Mouse (Mus musculus) testis, adult 10 weeks (tissue): ENCODE data around the gene Ror2. TPM values are rescaled to one million over a fixed set of nuclear protein-coding genes. Genes with fewer than 3 reads are reported as not detected.

Source experiments
- polyA plus RNA-seq: library from polyadenylated mRNA; stranded (reverse); fragments of 350-450 nt; fragmentation: Illumina TruSeq; extraction: RNeasy Lipid Tissue Mini Kit (QIAGEN cat#74804); gene quantifications from one replicate; pipeline ENCODE4 v1.2.3, GENCODE M21; 2014; ENCODE audit warnings: low read depth, low replicate concordance

The Ror2 gene
- polyA plus RNA-seq = 0.11 TPM

DNA sequence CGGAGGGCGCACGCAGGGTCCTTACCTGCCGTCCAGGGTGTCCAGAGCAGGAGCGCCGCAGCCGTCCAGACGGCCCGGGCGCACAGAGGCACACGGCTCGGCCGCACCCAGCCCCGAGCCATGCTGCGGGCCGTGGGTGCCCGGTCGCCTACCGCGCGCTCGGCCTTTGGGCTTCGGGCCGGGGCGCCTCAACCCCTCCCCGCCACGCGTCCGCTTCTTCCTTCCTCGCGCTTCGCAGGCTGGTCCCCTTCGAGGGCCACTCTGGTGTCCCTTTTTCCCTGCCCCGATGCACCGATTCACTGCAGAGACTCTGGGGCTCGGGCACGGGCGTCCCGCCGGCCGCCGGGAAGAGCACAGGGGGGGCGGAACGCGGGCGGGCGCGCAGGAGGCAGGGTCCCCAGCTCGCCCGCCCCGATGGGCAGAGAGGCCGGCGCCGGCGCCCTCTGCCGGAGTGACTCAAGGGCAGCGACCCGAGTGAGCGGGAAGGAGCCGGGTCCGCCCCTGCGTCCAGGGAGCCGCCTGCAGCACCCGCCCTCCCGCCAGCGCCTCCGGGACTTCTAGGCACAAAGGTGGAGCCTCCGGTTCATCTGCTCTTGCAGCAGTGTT lies at the start of gene Ror2:
Gene Ror2, minus strand, starts transcription at position 369 of the 606 bp plus-strand sequence.

Other genes starting within 250 kb of the Ror2 start
- gene Sptlc1, start 91.3 kb upstream of the Ror2 start, polyA plus RNA-seq = 16.8 TPM
- gene Msx2, start 186.9 kb upstream of the Ror2 start, polyA plus RNA-seq = not detected